ENCODE assay signal across 8 mouse cellular contexts in genomic region chr1:64616531-64616880, GRCm38 (mm10). TPM values are rescaled to one million over a fixed set of nuclear protein-coding genes. Genes with fewer than 3 reads are reported as not detected.
DNase-seq lines count a peak whose midpoint lies in the region; ATAC-seq and TF ChIP-seq lines count a peak whose summit lies in the region.

No protein-coding gene starts in this region.

- 4% methylated on average over 8 of the region's 8 CpGs for WGBS in lung, embryonic 14.5 days
- WGBS in embryonic facial prominence, embryonic 12.5 days: 4% methylated on average over 8 of the region's 8 CpGs
- 4% methylated on average over 8 of the region's 8 CpGs for WGBS in intestine, embryonic 14.5 days

- peaks cover 4% of the 10 kb centered on the region; the same call in 1 of the 2 replicates for H3K4me1 ChIP-seq in lung, embryonic 14.5 days (ENCODE audit: insufficient read depth)
- H3K4me1 ChIP-seq in embryonic facial prominence, embryonic 12.5 days: peaks cover 13% of the 10 kb centered on the region; the same call in 1 of the 2 replicates
- peaks cover 16% of the 10 kb centered on the region for H3K4me1 ChIP-seq in intestine, embryonic 14.5 days (replicated peaks; ENCODE audit: control insufficient read depth, insufficient read depth, low read length)

- H3K9me3 ChIP-seq in lung, embryonic 14.5 days (ENCODE audit: low read depth, low read length): no peaks in the 10 kb centered on the region
- no peaks in the 10 kb centered on the region for H3K9me3 ChIP-seq in embryonic facial prominence, embryonic 12.5 days
- H3K9me3 ChIP-seq in intestine, embryonic 14.5 days (ENCODE audit: control insufficient read depth, low read length): no peaks in the 10 kb centered on the region

- ATAC-seq in lung, embryonic 14.5 days (ENCODE audit: insufficient read depth): no peak; the same call in 1 of the 2 replicates
- ATAC-seq in embryonic facial prominence, embryonic 12.5 days (ENCODE audit: insufficient number of reproducible peaks, insufficient read depth, low FRiP score, low TSS enrichment): no peak
- ATAC-seq in intestine, embryonic 14.5 days (replicated peaks; ENCODE audit: low FRiP score, low TSS enrichment, low read depth): no peak

- peaks cover 14% of the 10 kb centered on the region; the same call in 1 of the 2 replicates for H3K36me3 ChIP-seq in lung, embryonic 14.5 days (ENCODE audit: insufficient read depth)
- peaks cover 6% of the 10 kb centered on the region; the same call in 1 of the 2 replicates for H3K36me3 ChIP-seq in embryonic facial prominence, embryonic 12.5 days
- H3K36me3 ChIP-seq in intestine, embryonic 14.5 days (ENCODE audit: control insufficient read depth, insufficient read depth, low read length): peaks cover 5% of the 10 kb centered on the region; the same call in 1 of the 2 replicates
- no peaks in the 10 kb centered on the region for H3K36me3 ChIP-seq in myocyte (ENCODE audit: control insufficient read depth, insufficient read depth)

- H3K79me2 ChIP-seq in myocyte (ENCODE audit: control insufficient read depth, insufficient read depth): peaks cover 29% of the 10 kb centered on the region

- H3ac ChIP-seq in myocyte (ENCODE audit: control insufficient read depth, insufficient read length): peak overlapping the region; percentile 74

- peak; percentile 49 for DNase-seq in lung, embryonic 14.5 days
- no peak for DNase-seq in lung, postnatal 10 days
- DNase-seq in intestine, embryonic 14.5 days (ENCODE audit: low spot score): no peak
- no peak for DNase-seq in cerebellum, postnatal 10 days
- no peak for DNase-seq in spleen, postnatal 36 days (ENCODE audit: low spot score in 2 of 2)
- DNase-seq in cerebellum, postnatal 36 days: no peak

- no peak for TF ChIP-seq POLR2A in myocyte (IDR thresholded peaks at IDR 0.05; ENCODE audit: insufficient read length, low read depth)

- peak overlapping the region; percentile 72 for H3K4me3 ChIP-seq in lung, embryonic 14.5 days (ENCODE audit: low read depth, low read length)
- peak overlapping the region; percentile 61 for H3K4me3 ChIP-seq in embryonic facial prominence, embryonic 12.5 days
- peak overlapping the region; percentile 80 for H3K4me3 ChIP-seq in intestine, embryonic 14.5 days (ENCODE audit: low read depth, low read length)
- peak overlapping the region; percentile 80 for H3K4me3 ChIP-seq in myocyte

- H3K9ac ChIP-seq in lung, embryonic 14.5 days: peak overlapping the region; percentile 85
- peak overlapping the region; percentile 69 for H3K9ac ChIP-seq in embryonic facial prominence, embryonic 12.5 days
- H3K9ac ChIP-seq in intestine, embryonic 14.5 days (ENCODE audit: low read length): peak overlapping the region; percentile 95

- TF ChIP-seq CTCF in lung, embryonic 14.5 days (IDR thresholded peaks at IDR 0.05; ENCODE audit: low read depth): no peak

- peak overlapping the region; percentile 61 for H3K4me2 ChIP-seq in lung, embryonic 14.5 days
- peak overlapping the region; percentile 68 for H3K4me2 ChIP-seq in embryonic facial prominence, embryonic 12.5 days (replicated peaks)
- H3K4me2 ChIP-seq in intestine, embryonic 14.5 days (ENCODE audit: low read length): peak overlapping the region; percentile 65
- H3K4me2 ChIP-seq in myocyte (ENCODE audit: low read depth): peak overlapping the region; percentile 94

- H3K27me3 ChIP-seq in lung, embryonic 14.5 days (ENCODE audit: insufficient read depth, low read length): no peaks in the 10 kb centered on the region
- H3K27me3 ChIP-seq in embryonic facial prominence, embryonic 12.5 days: no peaks in the 10 kb centered on the region
- H3K27me3 ChIP-seq in intestine, embryonic 14.5 days (replicated peaks; ENCODE audit: control insufficient read depth, insufficient read depth, low read length): no peaks in the 10 kb centered on the region
- H3K27me3 ChIP-seq in myocyte (ENCODE audit: control insufficient read depth, insufficient read depth, insufficient read length): no peaks in the 10 kb centered on the region

- H3K27ac ChIP-seq in lung, embryonic 14.5 days (ENCODE audit: low read depth): peak overlapping the region; percentile 99
- peak overlapping the region; percentile 97 for H3K27ac ChIP-seq in embryonic facial prominence, embryonic 12.5 days
- H3K27ac ChIP-seq in intestine, embryonic 14.5 days (ENCODE audit: low read depth): peak overlapping the region; percentile 98

TF ChIP-seq in myocyte, 11 proteins besides CTCF, POLR2A, EP300 and RAD21:
- TF ChIP-seq USF1 (IDR thresholded peaks at IDR 0.05; ENCODE audit: low read depth): no peak
- peak in 1 of 3 experiments; percentile 12 for TF ChIP-seq MYOD1 (IDR thresholded peaks at IDR 0.05; ENCODE audit: control insufficient read depth in 1 of 3, insufficient read length in 2 of 3, low read depth in 2 of 3)

RNA-seq across cellular contexts. Expression of gene Mettl21a, which starts 0.5 kb away (rescaled TPM):
- 17.8 and 20.3 TPM in 2 replicates for polyA plus RNA-seq in lung, embryonic 14.5 days (2014; fragmentation: Nextera tagmentation; extraction: Ambion mirVana)
- 21.6 and 23.6 TPM in 2 replicates for polyA plus RNA-seq in embryonic facial prominence, embryonic 12.5 days (2016; fragmentation: Nextera tagmentation; extraction: Ambion mirVana)
- polyA plus RNA-seq in intestine, embryonic 14.5 days (2014; fragmentation: Nextera tagmentation; extraction: Ambion mirVana): 17.7 and 21.2 TPM in 2 replicates
- polyA plus RNA-seq in myocyte (2012; fragmentation: generic; extraction: Trizol): 26.5 TPM
